Mouse (Mus musculus) hindbrain, embryonic 10.5 days (tissue): ENCODE measurements around the gene Sprr1a. TPM values are rescaled to one million over a fixed set of nuclear protein-coding genes. Genes with fewer than 3 reads are reported as not detected.
A peak's percentile ranks its signal among the peaks of the same experiment; 100 is the strongest.
"Not testable (repeated sequence)": the region's sequence is repeated elsewhere in the genome, so short reads cannot be mapped to it uniquely, and the experiment has no call there.

Source experiments
- DNase-seq: peaks from one replicate; pipeline ENCODE4 v3.0.0-alpha.2; 2017; ENCODE audit warnings: low spot score
- H3K27ac ChIP-seq: fragments of 300-500 bp; sonication (generic); 2 replicates; pipeline ENCODE4 v1.5.1; 2016; ENCODE audit warnings: mild to moderate bottlenecking, moderate library complexity
- H3K27me3 ChIP-seq: fragments of 300-500 bp; sonication (generic); 2 replicates; pipeline ENCODE4 v1.6.1; 2016; ENCODE audit warnings: mild to moderate bottlenecking; ENCODE audit not compliant: poor library complexity, insufficient read depth, severe bottlenecking
- H3K36me3 ChIP-seq: fragments of 300-500 bp; sonication (generic); 2 replicates; pipeline ENCODE4 v1.6.1; 2016; ENCODE audit warnings: mild to moderate bottlenecking, moderate library complexity
- H3K4me1 ChIP-seq: fragments of 300-500 bp; sonication (generic); replicated peaks from 2 replicates; pipeline ENCODE4 v1.6.1; 2016; ENCODE audit warnings: mild to moderate bottlenecking
- H3K4me3 ChIP-seq: fragments of 300-500 bp; sonication (generic); 2 replicates; pipeline ENCODE4 v1.5.1; 2016; ENCODE audit warnings: mild to moderate bottlenecking, moderate library complexity
- H3K9me3 ChIP-seq: fragments of 300-500 bp; sonication (generic); 2 replicates; pipeline ENCODE4 v1.6.1; 2016; ENCODE audit warnings: mild to moderate bottlenecking, moderate library complexity
- WGBS: fragments of 180-500 bp; shearing (Covaris S2); methylation state at CpG from one replicate; pipeline ENCODE4 v1.1.7; 2016; 5-methylcytosine and 5-hydroxymethylcytosine counted together
- polyA plus RNA-seq: library from polyadenylated mRNA; unstranded; fragments of >200 nt; fragmentation: Nextera tagmentation; extraction: Ambion mirVana; gene quantifications from 2 replicates; pipeline ENCODE4 v1.2.1, GENCODE M21; 2016

Sprr1a gene
- polyA plus RNA-seq: not detected in 2 replicates

- Histone ChIP-seq H3K36me3 (no peaks in the 10 kb centered on the region), H3K27ac (no peak within 1 kb of the TSS), H3K27me3 (no peaks in the 10 kb centered on the region), H3K9me3 (no peaks in the 10 kb centered on the region), H3K4me3 (no peak within 1 kb of the TSS), H3K4me1 (no peaks in the 10 kb centered on the region)
- no peak for DNase-seq
These were observed at the start of gene Sprr1a for GRCm38 (mm10) chr3:92485863-92486262. Gene Sprr1a (minus strand): TSS chr3:92485895.

- Histone ChIP-seq H3K27ac (no peak within 1 kb of the TSS), H3K4me1 (no peaks in the 10 kb centered on the region), H3K4me3 (no peak within 1 kb of the TSS), H3K9me3 (no peaks in the 10 kb centered on the region), H3K36me3 (no peaks in the 10 kb centered on the region), H3K27me3 (no peaks in the 10 kb centered on the region)
- no peak for DNase-seq
- WGBS: 87% methylated on average over 3 of the region's 3 CpGs
These were observed 48.7 kb upstream of the Sprr1a start, which contains the start of gene 2310046K23Rik for GRCm38 (mm10) chr3:92534411-92534810. Gene 2310046K23Rik (minus strand): TSS chr3:92534511.

- H3K27me3 ChIP-seq: no peaks in the 10 kb centered on the region
- H3K4me3 ChIP-seq: no peak overlapping the region
- no peak overlapping the region for H3K27ac ChIP-seq
- H3K4me1 ChIP-seq: no peaks in the 10 kb centered on the region
- H3K9me3 ChIP-seq: no peaks in the 10 kb centered on the region
- no peaks in the 10 kb centered on the region for H3K36me3 ChIP-seq
- DNase-seq: no peak
These were observed 26.6 kb upstream of the Sprr1a start for GRCm38 (mm10) chr3:92512325-92512724.

DNA sequence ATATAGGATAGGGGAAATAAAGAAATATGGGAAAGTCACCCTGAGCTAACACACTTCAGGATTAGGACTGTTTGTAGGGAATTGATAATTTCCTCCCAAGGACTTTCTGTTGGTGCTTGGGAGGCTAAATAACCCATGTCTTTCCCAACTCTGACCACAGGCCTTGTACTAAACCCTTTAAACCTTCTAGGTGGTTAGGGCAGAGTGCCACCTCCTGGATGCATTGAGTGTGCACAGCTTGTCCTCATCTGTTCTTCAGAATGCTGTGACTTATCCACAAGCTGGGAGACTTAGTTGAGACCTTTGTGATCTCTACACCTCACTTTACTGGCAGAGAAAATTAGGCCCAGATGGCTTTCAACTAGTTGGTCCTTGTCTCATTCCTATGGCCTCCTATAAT lies 25.1 kb upstream of the Sprr1a start:
- no peaks in the 10 kb centered on the region for H3K4me1 ChIP-seq
- H3K4me3 ChIP-seq: no peak overlapping the region
- peak; percentile 9 for DNase-seq
- H3K36me3 ChIP-seq: no peaks in the 10 kb centered on the region
- H3K9me3 ChIP-seq: no peaks in the 10 kb centered on the region
- H3K27ac ChIP-seq: no peak overlapping the region
- no peaks in the 10 kb centered on the region for H3K27me3 ChIP-seq

GRCm38 (mm10) chr3:92508185-92508584 lies 22.5 kb upstream of the Sprr1a start:
- H3K36me3 ChIP-seq: no peaks in the 10 kb centered on the region
- no peaks in the 10 kb centered on the region for H3K9me3 ChIP-seq
- WGBS: 91% methylated on average over 1 of the region's 1 CpGs
- no peaks in the 10 kb centered on the region for H3K27me3 ChIP-seq
- H3K27ac ChIP-seq: no peak overlapping the region
- DNase-seq: no peak
- no peak overlapping the region for H3K4me3 ChIP-seq
- H3K4me1 ChIP-seq: no peaks in the 10 kb centered on the region

GRCm38 (mm10) chr3:92503528-92503927 lies 17.8 kb upstream of the Sprr1a start:
- H3K9me3 ChIP-seq: no peaks in the 10 kb centered on the region
- H3K27me3 ChIP-seq: no peaks in the 10 kb centered on the region
- H3K27ac ChIP-seq: no peak overlapping the region
- H3K4me3 ChIP-seq: no peak overlapping the region
- no peaks in the 10 kb centered on the region for H3K4me1 ChIP-seq
- no peak for DNase-seq
- H3K36me3 ChIP-seq: no peaks in the 10 kb centered on the region

GRCm38 (mm10) chr3:92500393-92500792 lies 14.7 kb upstream of the Sprr1a start, which contains the start of gene Sprr4:
Gene Sprr4 (minus strand): TSS chr3:92500493.
- H3K36me3 ChIP-seq: no peaks in the 10 kb centered on the region
- no peak within 1 kb of the TSS for H3K4me3 ChIP-seq
- no peaks in the 10 kb centered on the region for H3K27me3 ChIP-seq
- no peaks in the 10 kb centered on the region for H3K4me1 ChIP-seq
- DNase-seq: no peak
- H3K27ac ChIP-seq: no peak within 1 kb of the TSS
- WGBS: 90% methylated on average over 1 of the region's 1 CpGs
- no peaks in the 10 kb centered on the region for H3K9me3 ChIP-seq

DNA sequence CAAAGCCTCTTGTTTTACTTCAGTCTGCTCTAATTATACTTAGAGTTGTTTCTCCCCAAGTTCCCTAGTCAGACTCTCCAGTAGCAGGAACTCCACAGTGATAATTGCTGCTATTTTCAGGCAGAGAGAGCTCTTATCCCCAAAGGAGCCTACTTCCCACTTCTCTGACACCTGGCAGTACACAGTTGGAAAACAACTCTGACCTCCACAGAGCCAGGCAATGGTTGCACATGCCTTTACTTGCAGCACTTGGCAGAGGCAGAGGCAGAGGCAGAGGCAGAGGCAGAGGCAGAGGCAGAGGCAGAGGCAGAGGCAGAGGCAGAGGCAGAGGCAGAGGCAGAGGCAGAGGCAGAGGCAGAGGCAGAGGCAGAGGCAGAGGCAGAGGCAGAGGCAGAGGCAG lies 4.6 kb upstream of the Sprr1a start:
- not testable (repeated sequence) for H3K4me1 ChIP-seq, DNase-seq, H3K4me3 ChIP-seq, H3K36me3 ChIP-seq, H3K27ac ChIP-seq, H3K27me3 ChIP-seq, H3K9me3 ChIP-seq

DNA sequence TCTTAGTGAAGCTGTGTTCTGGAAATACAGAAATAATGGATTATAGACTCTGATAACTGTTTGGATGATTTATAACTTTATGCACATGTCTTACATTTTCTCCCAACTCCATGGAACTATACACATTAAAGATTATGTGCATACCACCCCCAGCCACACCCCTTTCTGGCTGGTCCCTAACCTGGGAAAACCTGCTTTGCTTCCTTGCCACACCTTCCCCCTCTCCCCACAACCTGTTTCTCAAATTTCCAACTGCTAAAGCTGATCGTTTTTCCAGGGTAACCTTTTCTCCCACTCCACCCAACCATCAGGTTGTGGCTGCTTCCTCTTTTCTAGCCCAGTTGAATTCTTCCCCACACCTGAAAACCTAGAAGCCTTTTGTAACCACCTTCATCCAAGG lies 612 bp upstream of the Sprr1a start:
- WGBS: 54% methylated on average over 1 of the region's 1 CpGs
- H3K36me3 ChIP-seq: no peaks in the 10 kb centered on the region
- DNase-seq: no peak
- H3K9me3 ChIP-seq: no peaks in the 10 kb centered on the region
- H3K4me1 ChIP-seq: no peaks in the 10 kb centered on the region
- no peak overlapping the region for H3K27ac ChIP-seq
- no peaks in the 10 kb centered on the region for H3K27me3 ChIP-seq
- H3K4me3 ChIP-seq: no peak overlapping the region

DNA sequence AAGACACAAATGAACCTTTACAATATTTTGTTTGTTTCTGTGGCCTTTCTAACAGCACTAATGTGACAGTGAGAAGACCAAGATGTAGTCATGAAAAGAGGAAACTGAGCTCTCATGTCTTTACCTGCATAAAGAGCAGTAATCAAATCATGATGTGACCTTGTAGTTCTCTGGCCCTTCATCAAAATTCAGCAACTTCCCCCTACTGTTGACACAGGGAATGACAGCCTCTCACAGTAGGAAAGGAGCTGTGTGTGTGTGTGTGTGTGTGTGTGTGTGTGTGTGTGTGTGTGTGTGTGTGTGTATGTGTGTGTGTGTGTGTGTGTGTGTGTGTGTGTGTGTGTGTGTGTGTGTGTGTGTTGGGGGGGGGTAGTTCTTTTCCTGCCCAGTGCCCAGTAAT lies 4.4 kb downstream of the Sprr1a start:
- not testable (repeated sequence) for H3K9me3 ChIP-seq, H3K36me3 ChIP-seq, H3K4me3 ChIP-seq, H3K27ac ChIP-seq, DNase-seq, H3K4me1 ChIP-seq, H3K27me3 ChIP-seq

DNA sequence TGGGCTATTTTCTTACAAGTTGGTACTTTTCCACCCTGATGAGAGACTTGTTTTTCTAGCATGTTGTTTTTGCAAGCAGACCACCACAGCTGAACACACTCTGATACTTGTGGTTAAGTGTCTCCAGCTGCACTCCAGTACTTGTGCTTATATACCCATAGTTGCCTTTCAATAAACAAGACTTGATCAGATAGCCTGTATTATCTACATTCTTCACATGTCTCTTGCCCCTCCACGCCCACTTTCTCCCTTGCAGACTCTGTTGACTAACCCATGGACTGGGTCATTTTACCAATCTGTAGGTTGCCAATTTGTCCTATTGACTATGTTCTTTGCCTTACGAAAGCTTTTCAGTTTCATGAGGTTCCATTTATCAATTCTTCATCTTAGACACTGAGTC lies 15.6 kb downstream of the Sprr1a start:
- Histone ChIP-seq H3K36me3 (no peaks in the 10 kb centered on the region), H3K4me1 (no peaks in the 10 kb centered on the region), H3K27me3 (no peaks in the 10 kb centered on the region), H3K9me3 (no peaks in the 10 kb centered on the region), H3K4me3 (no peak overlapping the region), H3K27ac (no peak overlapping the region)
- WGBS: 85% methylated on average over 2 of the region's 2 CpGs
- no peak for DNase-seq

GRCm38 (mm10) chr3:92467424-92467823 lies 18.3 kb downstream of the Sprr1a start:
- Histone ChIP-seq H3K27ac (no peak overlapping the region), H3K4me3 (no peak overlapping the region), H3K9me3 (no peaks in the 10 kb centered on the region), H3K27me3 (no peaks in the 10 kb centered on the region), H3K36me3 (no peaks in the 10 kb centered on the region), H3K4me1 (no peaks in the 10 kb centered on the region)
- no peak for DNase-seq

- Histone ChIP-seq H3K4me3 (no peak overlapping the region), H3K36me3 (no peaks in the 10 kb centered on the region), H3K4me1 (no peaks in the 10 kb centered on the region), H3K27me3 (no peaks in the 10 kb centered on the region), H3K27ac (no peak overlapping the region), H3K9me3 (no peaks in the 10 kb centered on the region)
- WGBS: 92% methylated on average over 1 of the region's 1 CpGs
- no peak for DNase-seq
These were observed 19.1 kb downstream of the Sprr1a start for GRCm38 (mm10) chr3:92466576-92466975.

GRCm38 (mm10) chr3:92458620-92459019 lies 27.1 kb downstream of the Sprr1a start, which contains the start of gene Sprr3:
Gene Sprr3 (minus strand): TSS chr3:92458720.
- Histone ChIP-seq H3K27me3 (no peaks in the 10 kb centered on the region), H3K36me3 (no peaks in the 10 kb centered on the region), H3K9me3 (no peaks in the 10 kb centered on the region), H3K4me1 (no peaks in the 10 kb centered on the region), H3K27ac (no peak within 1 kb of the TSS), H3K4me3 (no peak within 1 kb of the TSS)
- 68% methylated on average over 2 of the region's 2 CpGs for WGBS
- DNase-seq: no peak
